13 mouse cellular contexts compared by ENCODE assay signal in the genomic region with DNA sequence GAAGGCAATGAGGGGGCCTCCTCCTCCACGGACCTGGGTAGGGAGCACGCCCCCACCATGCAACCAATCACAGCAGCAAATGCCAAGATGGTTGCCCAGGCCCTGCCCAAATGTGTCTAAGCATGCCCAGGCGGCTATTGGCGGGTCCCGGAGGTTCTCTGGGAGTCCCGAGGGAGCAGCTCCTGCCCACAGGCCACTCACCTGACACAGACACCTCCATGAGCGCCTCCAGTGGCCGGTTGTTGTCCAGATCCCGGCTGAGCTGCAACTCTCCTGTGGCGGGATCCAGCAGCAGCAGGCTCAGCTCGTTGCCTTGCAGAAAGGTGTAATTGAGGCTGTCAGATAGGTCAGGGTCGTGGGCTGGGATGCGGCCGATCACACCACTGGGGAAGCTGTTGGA. TPM values are rescaled to one million over a fixed set of nuclear protein-coding genes. Genes with fewer than 3 reads are reported as not detected.
DNase-seq lines count a peak whose midpoint lies in the region; ATAC-seq and TF ChIP-seq lines count a peak whose summit lies in the region.
"Had no signal": no experiment of that assay in that cellular context is flagged by ENCODE, and none has a peak within 500 bp of the region (broad histone marks: within the 10 kb centered on the region; RNA-seq: fewer than 3 reads in every experiment).

No protein-coding gene starts in this region.

- 83% methylated on average over 14 of the region's 14 CpGs for WGBS in forebrain, embryonic 13.5 days
- WGBS in lung, embryonic 16.5 days, result 53% methylated on average over 14 of the region's 14 CpGs
- 91% methylated on average over 14 of the region's 14 CpGs for WGBS in thymus, adult 2 months

- ATAC-seq in forebrain, embryonic 13.5 days, result no peak
- ATAC-seq in lung, embryonic 16.5 days (ENCODE audit: low read depth), result no peak

- peak overlapping the region; percentile 56 for H3K4me2 ChIP-seq in forebrain, embryonic 13.5 days
- peak overlapping the region; percentile 48 for H3K4me2 ChIP-seq in lung, embryonic 16.5 days (ENCODE audit: low read depth, low read length)

- H3K4me3 ChIP-seq in forebrain, embryonic 13.5 days, result peak overlapping the region; percentile 30
- peak overlapping the region; percentile 34 for H3K4me3 ChIP-seq in lung, embryonic 16.5 days (ENCODE audit: low read length)
- no peak overlapping the region for H3K4me3 ChIP-seq in thymus, adult 2 months (ENCODE audit: control insufficient read depth, insufficient read depth, low read length)

- H3K9ac ChIP-seq in forebrain, embryonic 13.5 days, result peak overlapping the region; percentile 51; the same call in 1 of the 2 replicates
- peak overlapping the region; percentile 45; the same call in 1 of the 2 replicates for H3K9ac ChIP-seq in lung, embryonic 16.5 days (ENCODE audit: low read length)
- H3K9ac ChIP-seq: liver, embryonic 14.5 days had no signal

- peaks cover 69% of the 10 kb centered on the region for H3K4me1 ChIP-seq in forebrain, embryonic 13.5 days
- peaks cover 14% of the 10 kb centered on the region for H3K4me1 ChIP-seq in lung, embryonic 16.5 days (replicated peaks; ENCODE audit: control insufficient read depth, insufficient read depth, low read length)
- peaks cover 44% of the 10 kb centered on the region for H3K4me1 ChIP-seq in thymus, adult 2 months (replicated peaks; ENCODE audit: control insufficient read depth, insufficient read depth, low read length)

- no peak overlapping the region; the same call in 1 of the 2 replicates for H3K27ac ChIP-seq in forebrain, embryonic 13.5 days
- H3K27ac ChIP-seq in lung, embryonic 16.5 days (ENCODE audit: low read length), result no peak overlapping the region
- no peak overlapping the region for H3K27ac ChIP-seq in thymus, adult 2 months (ENCODE audit: control insufficient read depth, insufficient read depth, low read length)
- H3K27ac ChIP-seq: liver, embryonic 14.5 days had no signal

- no peak for TF ChIP-seq CTCF in thymus, adult 2 months (IDR thresholded peaks at IDR 0.05; ENCODE audit: borderline replicate concordance, control insufficient read depth, extremely low read depth, insufficient read depth, low read length, poor library complexity)

- peaks cover 24% of the 10 kb centered on the region for H3K9me3 ChIP-seq in forebrain, embryonic 13.5 days (replicated peaks)
- H3K9me3 ChIP-seq in lung, embryonic 16.5 days (ENCODE audit: control insufficient read depth, low read length), result peaks cover 15% of the 10 kb centered on the region

- no peak for TF ChIP-seq POLR2A in thymus, adult 2 months (IDR thresholded peaks at IDR 0.05; ENCODE audit: control insufficient read depth, extremely low read depth, insufficient read depth, low read length, poor library complexity)

- H3K27me3 ChIP-seq in forebrain, embryonic 13.5 days, result peaks cover 16% of the 10 kb centered on the region
- peaks cover 26% of the 10 kb centered on the region for H3K27me3 ChIP-seq in lung, embryonic 16.5 days (ENCODE audit: control insufficient read depth, insufficient read depth, low read depth, low read length)
- no peaks in the 10 kb centered on the region for H3K27me3 ChIP-seq in thymus, adult 2 months (ENCODE audit: control insufficient read depth, insufficient read depth, low read length)

- DNase-seq in kidney, adult 9 months, result peak; percentile 27
- no peak for DNase-seq in kidney, adult 18-20 months
- peak; percentile 67 for DNase-seq in R1 (ENCODE audit: low read depth, low spot score)
- DNase-seq in urinary bladder, postnatal 25 days (ENCODE audit: low spot score), result no peak
- DNase-seq in embryo, embryonic 10 days (ENCODE audit: low spot score), result no peak
- DNase-seq in thymus, adult 2 months, result no peak
- DNase-seq: adrenal gland, postnatal 10 days; cerebellum, adult 11-12 months; layer of hippocampus, postnatal 36 days; right cerebral cortex, postnatal 4 days had no signal

- H3K36me3 ChIP-seq in forebrain, embryonic 13.5 days (ENCODE audit: poor library complexity, severe bottlenecking), result peaks cover 64% of the 10 kb centered on the region
- peaks cover 18% of the 10 kb centered on the region for H3K36me3 ChIP-seq in lung, embryonic 16.5 days (ENCODE audit: control insufficient read depth, insufficient read depth, low read length)
- H3K36me3 ChIP-seq in thymus, adult 2 months (ENCODE audit: control insufficient read depth, insufficient read depth, low read length), result no peaks in the 10 kb centered on the region

RNA-seq across cellular contexts. Expression of a gene that starts 3.6 kb away (rescaled TPM):
- polyA plus RNA-seq in forebrain, embryonic 13.5 days (2015; fragmentation: Nextera tagmentation; extraction: Ambion mirVana), result 6.6 and 7.1 TPM in 2 replicates
- polyA plus RNA-seq in lung, embryonic 16.5 days (2015; fragmentation: Nextera tagmentation; extraction: Ambion mirVana), result 3.5 and 3.6 TPM in 2 replicates
- polyA plus RNA-seq in thymus, adult 2 months (2012; rRNA removed), result 40.0 and 47.8 TPM in 2 replicates

RNA-seq across cellular contexts. Expression of a gene that starts 27.5 kb away (rescaled TPM):
- 30.1 and 31.6 TPM in 2 replicates for polyA plus RNA-seq in forebrain, embryonic 13.5 days (2015; fragmentation: Nextera tagmentation; extraction: Ambion mirVana)
- polyA plus RNA-seq in lung, embryonic 16.5 days (2015; fragmentation: Nextera tagmentation; extraction: Ambion mirVana), result 9.2 and 11.2 TPM in 2 replicates
- 35.1 and 37.1 TPM in 2 replicates for polyA plus RNA-seq in thymus, adult 2 months (2012; rRNA removed)

Comparison
In these comparisons a context has a peak if more than half of its experiments do, and no peak if none do; other contexts are left out.
1. DNase-seq: peak in kidney, adult 9 months (single experiment) and R1 (single experiment); none in kidney, adult 18-20 months (single experiment), urinary bladder, postnatal 25 days (single experiment), embryo, embryonic 10 days (single experiment) and thymus, adult 2 months (single experiment).